Mouse (Mus musculus): ENCODE data around the gene Rgmb.

DNA sequence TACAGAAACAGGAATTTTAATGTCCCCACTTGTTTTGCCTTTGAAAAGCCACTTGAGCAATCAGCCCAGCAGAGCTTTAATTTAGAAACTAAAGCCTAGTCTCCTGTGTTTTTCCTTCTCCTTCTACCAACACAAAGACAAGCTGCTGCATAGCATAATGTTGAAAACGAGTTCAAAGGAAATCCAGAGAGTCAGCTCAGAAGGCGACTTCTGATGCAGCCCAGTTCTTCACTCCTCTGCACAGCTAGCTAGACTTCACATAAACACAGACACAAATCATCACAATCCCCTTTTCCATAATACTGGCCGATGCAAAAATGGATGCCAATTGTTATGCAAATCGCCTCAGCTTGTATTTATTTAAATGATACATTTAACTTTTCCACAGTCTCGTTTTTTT, 1.6 kb upstream of the Rgmb start:
- TF ChIP-seq CTCF (IDR thresholded peaks at IDR 0.05; ENCODE audit: low read depth, low read length): no peak
- TF ChIP-seq TAL1 (conservative IDR thresholded peaks at IDR 0.05; ENCODE audit: low read depth, low read length): no peak
- no peak for TF ChIP-seq GATA2 (IDR thresholded peaks at IDR 0.05; ENCODE audit: borderline replicate concordance, low read depth, low read length)
- no peak for TF ChIP-seq GATA1 (IDR thresholded peaks at IDR 0.05; ENCODE audit: borderline replicate concordance, low read length)
